Mouse (Mus musculus): ENCODE data around the gene Sdk2. TPM values are rescaled to one million over a fixed set of nuclear protein-coding genes. Genes with fewer than 3 reads are reported as not detected.

The Sdk2 gene
- polyA plus RNA-seq, 1 experiment from 2014 or later: 1.4 TPM

- no peaks in the 10 kb centered on the region for H3K27me3 ChIP-seq
- H3K4me2 ChIP-seq: no peak overlapping the region
- 76% methylated on average over 5 of the region's 5 CpGs for WGBS
- no peak overlapping the region for H3K27ac ChIP-seq
- 0 out of 2 replicates have a peak, but pooled peaks cover 5% of the 10 kb centered on the region for H3K4me1 ChIP-seq (replicated peaks)
- H3K9me3 ChIP-seq (replicated peaks): no peaks in the 10 kb centered on the region
- no peaks in the 10 kb centered on the region for H3K36me3 ChIP-seq
- no peak overlapping the region for H3K9ac ChIP-seq
- no peak for ATAC-seq (replicated peaks; ENCODE audit: insufficient number of reproducible peaks, insufficient read depth, low FRiP score, low read depth)
- H3K4me3 ChIP-seq: no peak overlapping the region
Measured at GRCm38 (mm10) chr11:113888156-113888750, 178.6 kb downstream of the Sdk2 start.

- Histone ChIP-seq H3K27ac (no peak overlapping the region), H3K9me3 (replicated peaks) (no peaks in the 10 kb centered on the region), H3K4me2 (no peak overlapping the region), H3K27me3 (no peaks in the 10 kb centered on the region), H3K4me3 (no peak overlapping the region), H3K4me1 (replicated peaks) (0 out of 2 replicates have a peak, but pooled peaks cover 5% of the 10 kb centered on the region), H3K9ac (no peak overlapping the region), H3K36me3 (no peaks in the 10 kb centered on the region)
- no peak; the same call in 1 of the 2 replicates for ATAC-seq (replicated peaks; ENCODE audit: insufficient number of reproducible peaks, insufficient read depth, low FRiP score, low read depth)
- WGBS: 52% methylated on average over 7 of the region's 7 CpGs
Measured at GRCm38 (mm10) chr11:113886299-113886698, 180.5 kb downstream of the Sdk2 start.

- ATAC-seq (replicated peaks; ENCODE audit: insufficient number of reproducible peaks, insufficient read depth, low FRiP score, low read depth): no peak
- H3K4me1 ChIP-seq (replicated peaks): 0 out of 2 replicates have a peak, but pooled peaks cover 5% of the 10 kb centered on the region
- no peaks in the 10 kb centered on the region for H3K27me3 ChIP-seq
- no peak overlapping the region for H3K27ac ChIP-seq
- H3K4me2 ChIP-seq: no peak overlapping the region
- 60% methylated on average over 11 of the region's 11 CpGs for WGBS
- no peak overlapping the region for H3K4me3 ChIP-seq
- H3K9me3 ChIP-seq (replicated peaks): no peaks in the 10 kb centered on the region
- H3K36me3 ChIP-seq: no peaks in the 10 kb centered on the region
- no peak overlapping the region for H3K9ac ChIP-seq
Measured at GRCm38 (mm10) chr11:113884962-113885361, 181.9 kb downstream of the Sdk2 start.

GRCm38 (mm10) chr11:113883031-113883430 is 183.8 kb downstream of the Sdk2 start:
- Histone ChIP-seq H3K27ac (no peak overlapping the region), H3K9ac (no peak overlapping the region)

GRCm38 (mm10) chr11:113881864-113882263 is 185.0 kb downstream of the Sdk2 start:
- Histone ChIP-seq H3K9ac (no peak overlapping the region), H3K27ac (no peak overlapping the region), H3K4me2 (no peak overlapping the region), H3K9me3 (replicated peaks) (no peaks in the 10 kb centered on the region), H3K27me3 (no peaks in the 10 kb centered on the region), H3K4me3 (no peak overlapping the region), H3K4me1 (replicated peaks) (0 out of 2 replicates have a peak, but pooled peaks cover 5% of the 10 kb centered on the region), H3K36me3 (no peaks in the 10 kb centered on the region)
- WGBS: 89% methylated on average over 6 of the region's 6 CpGs
- no peak for ATAC-seq (replicated peaks; ENCODE audit: insufficient number of reproducible peaks, insufficient read depth, low FRiP score, low read depth)

More at GRCm38 (mm10) chr11:113883031-113883430, 183.8 kb downstream of the Sdk2 start:
- 0 out of 2 replicates have a peak, but pooled peaks cover 5% of the 10 kb centered on the region for H3K4me1 ChIP-seq (replicated peaks)
- 80% methylated on average over 8 of the region's 8 CpGs for WGBS
- no peak overlapping the region for H3K4me3 ChIP-seq
- H3K9me3 ChIP-seq (replicated peaks): no peaks in the 10 kb centered on the region
- no peaks in the 10 kb centered on the region for H3K27me3 ChIP-seq
- no peaks in the 10 kb centered on the region for H3K36me3 ChIP-seq
- H3K4me2 ChIP-seq: no peak overlapping the region
- no peak for ATAC-seq (replicated peaks; ENCODE audit: insufficient number of reproducible peaks, insufficient read depth, low FRiP score, low read depth)

GRCm38 (mm10) chr11:113867066-113867465 is 199.8 kb downstream of the Sdk2 start:
- Histone ChIP-seq H3K4me1 (replicated peaks) (no peaks in the 10 kb centered on the region), H3K4me3 (no peak overlapping the region), H3K4me2 (no peak overlapping the region), H3K27ac (no peak overlapping the region), H3K27me3 (no peaks in the 10 kb centered on the region), H3K36me3 (no peaks in the 10 kb centered on the region), H3K9ac (no peak overlapping the region), H3K9me3 (replicated peaks) (no peaks in the 10 kb centered on the region)
- ATAC-seq (replicated peaks; ENCODE audit: insufficient number of reproducible peaks, insufficient read depth, low FRiP score, low read depth): no peak
- WGBS: 83% methylated on average over 8 of the region's 8 CpGs

GRCm38 (mm10) chr11:113865627-113866026 is 201.2 kb downstream of the Sdk2 start:
- peak; percentile 29; the same call in 1 of the 2 replicates for ATAC-seq (replicated peaks; ENCODE audit: insufficient number of reproducible peaks, insufficient read depth, low FRiP score, low read depth)

GRCm38 (mm10) chr11:113863408-113863807 is 203.4 kb downstream of the Sdk2 start:
- Histone ChIP-seq H3K9ac (no peak overlapping the region), H3K4me3 (no peak overlapping the region), H3K27ac (no peak overlapping the region), H3K36me3 (no peaks in the 10 kb centered on the region), H3K27me3 (no peaks in the 10 kb centered on the region), H3K4me1 (replicated peaks) (no peaks in the 10 kb centered on the region), H3K4me2 (no peak overlapping the region), H3K9me3 (replicated peaks) (no peaks in the 10 kb centered on the region)
- no peak for ATAC-seq (replicated peaks; ENCODE audit: insufficient number of reproducible peaks, insufficient read depth, low FRiP score, low read depth)
- 75% methylated on average over 5 of the region's 5 CpGs for WGBS

More at GRCm38 (mm10) chr11:113865627-113866026, 201.2 kb downstream of the Sdk2 start:
- Histone ChIP-seq H3K4me2 (no peak overlapping the region), H3K4me3 (no peak overlapping the region), H3K9ac (no peak overlapping the region), H3K4me1 (replicated peaks) (no peaks in the 10 kb centered on the region), H3K9me3 (replicated peaks) (no peaks in the 10 kb centered on the region), H3K27me3 (no peaks in the 10 kb centered on the region), H3K27ac (no peak overlapping the region), H3K36me3 (no peaks in the 10 kb centered on the region)
- WGBS: 38% methylated on average over 8 of the region's 8 CpGs

GRCm38 (mm10) chr11:113855661-113856060 is 211.2 kb downstream of the Sdk2 start:
- H3K36me3 ChIP-seq: no peaks in the 10 kb centered on the region
- H3K27ac ChIP-seq: no peak overlapping the region
- no peak overlapping the region for H3K9ac ChIP-seq
- no peaks in the 10 kb centered on the region for H3K9me3 ChIP-seq (replicated peaks)
- no peak for ATAC-seq (replicated peaks; ENCODE audit: insufficient number of reproducible peaks, insufficient read depth, low FRiP score, low read depth)
- 71% methylated on average over 13 of the region's 13 CpGs for WGBS
- H3K4me3 ChIP-seq: no peak overlapping the region
- H3K4me1 ChIP-seq (replicated peaks): no peaks in the 10 kb centered on the region
- H3K4me2 ChIP-seq: no peak overlapping the region
- no peaks in the 10 kb centered on the region for H3K27me3 ChIP-seq

GRCm38 (mm10) chr11:113851750-113852149 is 215.1 kb downstream of the Sdk2 start:
- no peak overlapping the region for H3K9ac ChIP-seq
- WGBS: 57% methylated on average over 8 of the region's 8 CpGs

GRCm38 (mm10) chr11:113849322-113849721 is 217.5 kb downstream of the Sdk2 start:
- no peak overlapping the region for H3K4me2 ChIP-seq
- no peak overlapping the region for H3K4me3 ChIP-seq
- 66% methylated on average over 7 of the region's 7 CpGs for WGBS
- H3K9ac ChIP-seq: no peak overlapping the region
- ATAC-seq (replicated peaks; ENCODE audit: insufficient number of reproducible peaks, insufficient read depth, low FRiP score, low read depth): no peak
- H3K36me3 ChIP-seq: no peaks in the 10 kb centered on the region
- no peaks in the 10 kb centered on the region for H3K27me3 ChIP-seq
- H3K4me1 ChIP-seq (replicated peaks): no peaks in the 10 kb centered on the region
- no peak overlapping the region for H3K27ac ChIP-seq
- no peaks in the 10 kb centered on the region for H3K9me3 ChIP-seq (replicated peaks)

More at GRCm38 (mm10) chr11:113851750-113852149, 215.1 kb downstream of the Sdk2 start:
- Histone ChIP-seq H3K9me3 (replicated peaks) (no peaks in the 10 kb centered on the region), H3K4me2 (no peak overlapping the region), H3K36me3 (no peaks in the 10 kb centered on the region), H3K4me3 (no peak overlapping the region), H3K27ac (no peak overlapping the region), H3K27me3 (no peaks in the 10 kb centered on the region), H3K4me1 (replicated peaks) (no peaks in the 10 kb centered on the region)
- no peak for ATAC-seq (replicated peaks; ENCODE audit: insufficient number of reproducible peaks, insufficient read depth, low FRiP score, low read depth)

- H3K4me2 ChIP-seq: no peak overlapping the region
- H3K4me3 ChIP-seq: no peak overlapping the region
- H3K9me3 ChIP-seq (replicated peaks): no peaks in the 10 kb centered on the region
- no peak overlapping the region for H3K27ac ChIP-seq
- H3K36me3 ChIP-seq: no peaks in the 10 kb centered on the region
- no peaks in the 10 kb centered on the region for H3K4me1 ChIP-seq (replicated peaks)
- WGBS: 76% methylated on average over 6 of the region's 6 CpGs
- no peak for ATAC-seq (replicated peaks; ENCODE audit: insufficient number of reproducible peaks, insufficient read depth, low FRiP score, low read depth)
- no peaks in the 10 kb centered on the region for H3K27me3 ChIP-seq
- no peak overlapping the region for H3K9ac ChIP-seq
Measured at GRCm38 (mm10) chr11:113843920-113844319, 222.9 kb downstream of the Sdk2 start.

Measured in heart, embryonic 15.5 days (tissue).